Mouse (Mus musculus) G1E (cell line): ENCODE data around the gene 1700020A23Rik. TPM values are rescaled to one million over a fixed set of nuclear protein-coding genes. Genes with fewer than 3 reads are reported as not detected.

ENCODE experiments used
- ATAC-seq: 2 replicates; pipeline ENCODE4 v1.8.0; 2016; ENCODE audit warnings: mild to moderate bottlenecking; ENCODE audit not compliant: insufficient number of reproducible peaks, poor library complexity, low FRiP score, severe bottlenecking; ENCODE audit errors: extremely low read depth
- DNase-seq: peaks from one replicate; pipeline ENCODE4 v3.0.0; 2012; ENCODE audit warnings: low spot score
- H3K27me3 ChIP-seq: 2 replicates; pipeline ENCODE4 v1.6.1; 2012; ENCODE audit warnings: mild to moderate bottlenecking, low read length, inconsistent platforms; ENCODE audit not compliant: insufficient read depth
- H3K36me3 ChIP-seq: replicated peaks from 2 replicates; pipeline ENCODE3; 2012; ENCODE audit warnings: mild to moderate bottlenecking, inconsistent platforms
- H3K4me1 ChIP-seq: 2 replicates; pipeline ENCODE4 v1.6.1; 2012; ENCODE audit warnings: low read depth, low read length, inconsistent platforms, mixed read lengths; ENCODE audit not compliant: insufficient read depth
- H3K4me3 ChIP-seq: 2 replicates; pipeline ENCODE4 v1.5.1; 2012; ENCODE audit warnings: low read depth, mild to moderate bottlenecking, inconsistent platforms, low read length, moderate library complexity, mixed read lengths
- H3K9me3 ChIP-seq: replicated peaks from 2 replicates; pipeline ENCODE4 v1.6.1; 2012; ENCODE audit warnings: inconsistent platforms
- CTCF ChIP-seq: IDR thresholded peaks from 2 replicates; pipeline ENCODE4 v1.5.1; 2012; ENCODE audit warnings: low read depth, low read length, inconsistent platforms, mixed read lengths
- GATA1 ChIP-seq: IDR thresholded peaks from 2 replicates; pipeline ENCODE4 v1.6.1; 2012; ENCODE audit warnings: borderline replicate concordance, low read length, inconsistent platforms, mixed read lengths
- GATA2 ChIP-seq: IDR thresholded peaks from 2 replicates; pipeline ENCODE4 v1.6.1; 2012; ENCODE audit warnings: low read depth, low read length, inconsistent platforms, borderline replicate concordance
- POLR2AphosphoS5 ChIP-seq: IDR thresholded peaks from 2 replicates; pipeline ENCODE4 v1.6.1; 2012; ENCODE audit warnings: low read depth, low read length, inconsistent platforms; ENCODE audit not compliant: insufficient replicate concordance
- TAL1 ChIP-seq: conservative IDR thresholded peaks from 2 replicates; pipeline ENCODE4 v1.6.1; 2012; ENCODE audit warnings: low read depth, low read length, inconsistent platforms, mixed read lengths
- polyA plus RNA-seq: library from polyadenylated mRNA; stranded (reverse); fragments of >175 nt; gene quantifications from 2 replicates; pipeline ENCODE4 v1.2.3, GENCODE M21; 2012
- total RNA-seq, 2 experiments: library from RNA; stranded (forward) in 1 of 2; stranded (reverse) in 1 of 2; fragments of 200-1000 nt in 1 of 2; fragments of >200 nt in 1 of 2; fragmentation: Nextera tagmentation in 1 of 2; gene quantifications; 2 replicates each; pipeline ENCODE4 v1.2.3; 2014 to 2017

Gene 1700020A23Rik
- total and polyA plus RNA-seq, 3 experiments, result not detected

DNA sequence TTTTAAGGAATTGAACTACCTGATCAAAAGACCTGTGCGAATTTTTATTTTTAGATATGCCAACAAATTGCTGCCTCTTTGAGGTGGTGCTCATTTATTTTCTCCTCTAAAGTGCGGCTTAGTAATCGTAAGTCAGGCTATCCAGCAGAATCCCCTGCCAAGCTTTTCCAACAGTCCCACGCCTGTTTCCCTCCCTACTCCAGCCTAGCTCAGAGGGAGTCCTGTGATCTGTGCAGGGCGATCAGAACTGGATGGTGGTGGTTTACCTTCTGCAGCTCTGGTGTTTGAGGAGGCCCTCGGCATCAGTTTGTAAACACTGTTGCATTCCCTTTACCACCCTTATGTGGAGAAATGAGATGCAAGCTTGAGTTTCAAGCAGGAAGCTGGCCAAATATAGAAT lies 48.4 kb downstream of the 1700020A23Rik start:
- no peak overlapping the region for H3K4me3 ChIP-seq
- TF ChIP-seq GATA1 (no peak), GATA2 (no peak), TAL1 (no peak), CTCF (no peak), POLR2AphosphoS5 (no peak)
- ATAC-seq (no peak), DNase-seq (no peak)
- peaks cover 19% of the 10 kb centered on the region for H3K36me3 ChIP-seq
- peaks cover 58% of the 10 kb centered on the region for H3K4me1 ChIP-seq
- H3K9me3 ChIP-seq, result no peaks in the 10 kb centered on the region
- H3K27me3 ChIP-seq, result no peaks in the 10 kb centered on the region

- H3K9me3 ChIP-seq, result no peaks in the 10 kb centered on the region
- no peak for TF ChIP-seq GATA1
- no peak for TF ChIP-seq POLR2AphosphoS5
- TF ChIP-seq GATA2, result no peak
- no peak for TF ChIP-seq CTCF
- TF ChIP-seq TAL1, result no peak
- ATAC-seq, result no peak
- peaks cover 49% of the 10 kb centered on the region for H3K4me1 ChIP-seq
- H3K4me3 ChIP-seq, result peak overlapping the region; percentile 33; the same call in 1 of the 2 replicates
- DNase-seq, result no peak
- no peaks in the 10 kb centered on the region for H3K27me3 ChIP-seq
- H3K36me3 ChIP-seq, result peaks cover 31% of the 10 kb centered on the region
Measured at GRCm38 (mm10) chr2:130454748-130455370, 49.8 kb downstream of the 1700020A23Rik start.

Other genes with a start within 250 kb of the 1700020A23Rik start
- gene Snrpb, start 225.9 kb upstream of the 1700020A23Rik start, total RNA-seq (2014; fragmentation: Nextera tagmentation), result 112 and 115 TPM in 2 replicates
- gene Snrpb, start 225.9 kb upstream of the 1700020A23Rik start, total RNA-seq (2017), result 252 and 274 TPM in 2 replicates
- 650 and 707 TPM in 2 replicates for gene Snrpb, start 225.9 kb upstream of the 1700020A23Rik start, polyA plus RNA-seq
- gene Tmc2, start 210.1 kb upstream of the 1700020A23Rik start, total RNA-seq (2014; fragmentation: Nextera tagmentation), result not detected in 2 replicates
- 0.05 and 0.06 TPM in 2 replicates for gene Tmc2, start 210.1 kb upstream of the 1700020A23Rik start, total RNA-seq (2017)
- not detected in 2 replicates for gene Tmc2, start 210.1 kb upstream of the 1700020A23Rik start, polyA plus RNA-seq
- 673 and 768 TPM in 2 replicates for gene Nop56, start 130.8 kb upstream of the 1700020A23Rik start, total RNA-seq (2014; fragmentation: Nextera tagmentation)
- 325 and 381 TPM in 2 replicates for gene Nop56, start 130.8 kb upstream of the 1700020A23Rik start, total RNA-seq (2017)
- 92.9 and 102 TPM in 2 replicates for gene Nop56, start 130.8 kb upstream of the 1700020A23Rik start, polyA plus RNA-seq
- 381 and 449 TPM in 2 replicates for gene Idh3b, start 120.7 kb upstream of the 1700020A23Rik start, total RNA-seq (2014; fragmentation: Nextera tagmentation)
- 171 and 172 TPM in 2 replicates for gene Idh3b, start 120.7 kb upstream of the 1700020A23Rik start, total RNA-seq (2017)
- gene Idh3b, start 120.7 kb upstream of the 1700020A23Rik start, polyA plus RNA-seq, result 118 and 132 TPM in 2 replicates
- 0.49 and 0.83 TPM in 2 replicates for gene Ebf4, start 110.1 kb upstream of the 1700020A23Rik start, total RNA-seq (2014; fragmentation: Nextera tagmentation)
- 0.06 TPM in 1 of 2 replicates, not detected in the other for gene Ebf4, start 110.1 kb upstream of the 1700020A23Rik start, total RNA-seq (2017)
- gene Ebf4, start 110.1 kb upstream of the 1700020A23Rik start, polyA plus RNA-seq, result not detected in 2 replicates
- gene Cpxm1, start 7.7 kb upstream of the 1700020A23Rik start, total RNA-seq (2014; fragmentation: Nextera tagmentation), result 0.29 TPM in 1 of 2 replicates, not detected in the other
- gene Cpxm1, start 7.7 kb upstream of the 1700020A23Rik start, total RNA-seq (2017), result not detected in 2 replicates
- not detected in 2 replicates for gene Cpxm1, start 7.7 kb upstream of the 1700020A23Rik start, polyA plus RNA-seq
- not detected in 2 replicates for gene Gm28372, start within 50 bp of the 1700020A23Rik start, total RNA-seq (2014; fragmentation: Nextera tagmentation)
- gene Gm28372, start within 50 bp of the 1700020A23Rik start, total RNA-seq (2017), result not detected in 2 replicates
- not detected in 2 replicates for gene Gm28372, start within 50 bp of the 1700020A23Rik start, polyA plus RNA-seq
- not detected in 2 replicates for gene Tmem239, start 1.2 kb downstream of the 1700020A23Rik start, total RNA-seq (2014; fragmentation: Nextera tagmentation)
- not detected in 2 replicates for gene Tmem239, start 1.2 kb downstream of the 1700020A23Rik start, total RNA-seq (2017)
- not detected in 2 replicates for gene Tmem239, start 1.2 kb downstream of the 1700020A23Rik start, polyA plus RNA-seq
- 55.2 and 58.9 TPM in 2 replicates for gene Vps16, start 19.1 kb downstream of the 1700020A23Rik start, total RNA-seq (2014; fragmentation: Nextera tagmentation)
- gene Vps16, start 19.1 kb downstream of the 1700020A23Rik start, total RNA-seq (2017), result 180 and 190 TPM in 2 replicates
- gene Vps16, start 19.1 kb downstream of the 1700020A23Rik start, polyA plus RNA-seq, result 12.6 and 20.2 TPM in 2 replicates
- gene Pced1a, start 19.4 kb downstream of the 1700020A23Rik start, total RNA-seq (2014; fragmentation: Nextera tagmentation), result 16.9 and 17.6 TPM in 2 replicates
- 13.9 and 20.0 TPM in 2 replicates for gene Pced1a, start 19.4 kb downstream of the 1700020A23Rik start, total RNA-seq (2017)
- 17.4 and 19.7 TPM in 2 replicates for gene Pced1a, start 19.4 kb downstream of the 1700020A23Rik start, polyA plus RNA-seq
- gene Ptpra, start 45.0 kb downstream of the 1700020A23Rik start, total RNA-seq (2014; fragmentation: Nextera tagmentation), result 60.6 and 97.7 TPM in 2 replicates
- 119 and 127 TPM in 2 replicates for gene Ptpra, start 45.0 kb downstream of the 1700020A23Rik start, total RNA-seq (2017)
- 11.4 and 22.6 TPM in 2 replicates for gene Ptpra, start 45.0 kb downstream of the 1700020A23Rik start, polyA plus RNA-seq
- gene Mrps26, start 158.5 kb downstream of the 1700020A23Rik start, total RNA-seq (2014; fragmentation: Nextera tagmentation), result 75.7 and 93.8 TPM in 2 replicates
- 60.6 and 79.2 TPM in 2 replicates for gene Mrps26, start 158.5 kb downstream of the 1700020A23Rik start, total RNA-seq (2017)
- gene Mrps26, start 158.5 kb downstream of the 1700020A23Rik start, polyA plus RNA-seq, result 144 and 187 TPM in 2 replicates
- gene Oxt, start 170.9 kb downstream of the 1700020A23Rik start, total RNA-seq (2014; fragmentation: Nextera tagmentation), result not detected in 2 replicates
- not detected in 2 replicates for gene Oxt, start 170.9 kb downstream of the 1700020A23Rik start, total RNA-seq (2017)
- not detected in 2 replicates for gene Oxt, start 170.9 kb downstream of the 1700020A23Rik start, polyA plus RNA-seq
- gene Avp, start 177.3 kb downstream of the 1700020A23Rik start, total RNA-seq (2014; fragmentation: Nextera tagmentation), result not detected in 2 replicates
- gene Avp, start 177.3 kb downstream of the 1700020A23Rik start, total RNA-seq (2017), result not detected in 2 replicates
- not detected in 2 replicates for gene Avp, start 177.3 kb downstream of the 1700020A23Rik start, polyA plus RNA-seq
- 20.5 and 26.4 TPM in 2 replicates for gene Fastkd5, start 224.8 kb downstream of the 1700020A23Rik start, total RNA-seq (2014; fragmentation: Nextera tagmentation)
- 27.6 and 29.9 TPM in 2 replicates for gene Fastkd5, start 224.8 kb downstream of the 1700020A23Rik start, total RNA-seq (2017)
- 0.81 and 1.3 TPM in 2 replicates for gene Fastkd5, start 224.8 kb downstream of the 1700020A23Rik start, polyA plus RNA-seq
- 11.2 and 13.0 TPM in 2 replicates for gene Ubox5, start 224.8 kb downstream of the 1700020A23Rik start, total RNA-seq (2014; fragmentation: Nextera tagmentation)
- 9.0 and 9.7 TPM in 2 replicates for gene Ubox5, start 224.8 kb downstream of the 1700020A23Rik start, total RNA-seq (2017)
- gene Ubox5, start 224.8 kb downstream of the 1700020A23Rik start, polyA plus RNA-seq, result 2.7 and 3.2 TPM in 2 replicates
- 1.2 TPM in 1 of 2 replicates, not detected in the other for gene Lzts3, start 237.5 kb downstream of the 1700020A23Rik start, total RNA-seq (2014; fragmentation: Nextera tagmentation)
- gene Lzts3, start 237.5 kb downstream of the 1700020A23Rik start, total RNA-seq (2017), result 0.55 and 0.81 TPM in 2 replicates
- gene Lzts3, start 237.5 kb downstream of the 1700020A23Rik start, polyA plus RNA-seq, result 1.1 and 1.2 TPM in 2 replicates